Mouse (Mus musculus): Measurements from ENCODE around the gene Ccdc187.

GRCm38 (mm10) chr2:26234253-26234652 is 60.1 kb downstream of the Ccdc187 start:
- TF ChIP-seq MAX (IDR thresholded peaks at IDR 0.05; ENCODE audit: low read depth), result no peak
- TF ChIP-seq POLR2A (IDR thresholded peaks at IDR 0.05; ENCODE audit: insufficient read length, low read depth), result no peak
- no peak for TF ChIP-seq TCF12 (IDR thresholded peaks at IDR 0.05; ENCODE audit: insufficient read depth, poor library complexity, severe bottlenecking)
- TF ChIP-seq POLR2AphosphoS2 (IDR thresholded peaks at IDR 0.05; ENCODE audit: insufficient read length, low read depth), result no peak
- no peak for TF ChIP-seq SRF (IDR thresholded peaks at IDR 0.05; ENCODE audit: control insufficient read depth, insufficient read length, low read depth)
- no peak for TF ChIP-seq CEBPB (IDR thresholded peaks at IDR 0.05; ENCODE audit: insufficient read depth, poor library complexity, severe bottlenecking)
- no peak for TF ChIP-seq E2F4 (IDR thresholded peaks at IDR 0.05; ENCODE audit: insufficient read depth)
